Mouse (Mus musculus) cerebellum, adult 2 months (tissue): ENCODE data around the gene Fam185a.

Source experiments
- CTCF ChIP-seq: fragments of 200-500 bp; IDR thresholded peaks from 2 replicates; pipeline ENCODE4 v1.5.1; 2011; ENCODE audit warnings: low read depth, mild to moderate bottlenecking, control low read depth, low read length, moderate library complexity, borderline replicate concordance; ENCODE audit not compliant: insufficient read depth
- POLR2A ChIP-seq: fragments of 200-500 bp; IDR thresholded peaks from 2 replicates; pipeline ENCODE4 v1.6.1; 2011; ENCODE audit warnings: low read length, control low read depth, borderline replicate concordance; ENCODE audit not compliant: insufficient read depth

DNA sequence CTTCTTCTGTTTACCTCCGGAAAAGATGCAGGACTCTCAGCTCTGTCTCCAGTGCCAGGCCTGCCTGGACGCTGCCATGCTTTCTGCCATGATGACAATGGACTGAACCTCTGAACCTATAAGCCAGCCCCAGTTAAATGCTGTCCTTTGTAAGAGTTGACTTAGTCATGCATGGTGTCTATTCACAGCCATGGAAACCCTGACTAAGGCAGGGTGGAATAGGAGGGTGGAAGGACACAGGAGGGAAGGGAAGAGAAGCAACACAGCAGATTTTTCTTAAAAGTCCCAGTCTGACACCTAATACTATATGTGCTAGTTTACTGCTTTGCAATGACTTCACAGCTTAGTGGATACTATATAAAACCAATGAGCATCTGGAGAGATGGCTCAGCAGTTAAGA is 66.7 kb downstream of the Fam185a start:
- no peak for TF ChIP-seq POLR2A
- no peak for TF ChIP-seq CTCF
